Mouse (Mus musculus) adrenal gland, postnatal 25 days (tissue): ENCODE data around the gene Tiam2. TPM values are rescaled to one million over a fixed set of nuclear protein-coding genes. Genes with fewer than 3 reads are reported as not detected.

Source experiments
- DNase-seq: peaks from one replicate; pipeline ENCODE4 v3.0.0; 2021; ENCODE audit warnings: mixed read lengths
- total RNA-seq: library from RNA; stranded (reverse); gene quantifications from 2 replicates; pipeline ENCODE4 v1.2.3, GENCODE M21; 2021

The Tiam2 gene
- total RNA-seq, 1 experiment from 2014 or later: 45.6 TPM

DNA sequence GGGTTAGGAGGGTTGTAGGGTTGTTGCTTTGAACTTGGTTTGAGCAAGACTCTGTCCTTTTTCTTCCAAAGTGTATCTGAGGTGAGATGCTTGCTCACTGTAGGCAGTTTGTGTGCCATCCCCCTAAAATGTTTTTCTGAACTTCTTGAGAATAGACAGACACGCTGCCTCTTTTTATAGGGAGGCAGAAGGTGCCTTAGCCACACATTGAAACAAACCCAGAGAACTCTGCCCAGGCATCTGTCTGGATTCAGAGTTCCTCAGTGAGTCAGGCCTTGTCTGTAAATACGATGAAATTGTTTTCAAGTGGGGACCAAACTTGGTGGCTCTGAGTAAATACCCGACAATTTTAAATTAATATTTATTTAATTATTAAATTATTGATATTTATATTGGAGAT is 172.2 kb downstream of the Tiam2 start:
- DNase-seq: no peak

DNA sequence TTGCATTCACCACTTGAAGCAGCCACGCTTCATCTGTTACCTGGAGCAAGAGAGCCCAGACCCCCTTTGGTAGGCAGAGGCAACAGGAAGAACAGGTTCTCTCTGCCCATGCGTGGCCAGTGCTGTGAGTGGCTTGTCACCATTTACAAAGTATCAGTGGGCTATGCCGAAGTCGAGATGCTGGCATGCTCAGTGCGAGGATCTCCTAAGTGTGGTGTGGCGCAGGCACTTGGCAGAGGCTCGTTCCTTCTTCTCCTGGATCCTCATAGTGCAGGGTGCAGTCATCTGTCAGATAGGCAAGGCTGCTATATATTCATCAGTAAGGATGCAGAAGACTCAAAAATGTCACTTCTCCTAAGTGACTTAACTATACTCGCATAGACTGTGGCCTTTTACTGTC is 173.1 kb downstream of the Tiam2 start:
- no peak for DNase-seq

DNA sequence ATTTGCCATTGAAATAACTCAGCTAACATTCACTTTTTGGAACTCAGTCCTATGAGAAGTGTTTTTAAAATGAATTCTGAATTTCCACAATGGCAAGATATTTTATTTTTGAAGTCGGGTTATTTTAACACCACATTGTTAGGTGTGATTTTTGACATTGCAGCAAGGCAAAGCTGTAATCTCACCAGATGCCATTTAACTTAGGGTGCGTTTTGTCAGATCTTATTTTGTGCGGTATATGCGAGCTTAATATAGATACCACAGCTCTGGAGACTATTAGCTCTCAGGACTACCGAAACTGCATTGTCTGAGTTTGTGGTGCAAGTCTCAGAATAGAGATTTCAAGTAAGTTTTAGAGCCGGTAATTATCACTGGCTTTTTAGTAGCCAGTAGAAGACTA is 173.7 kb downstream of the Tiam2 start:
- no peak for DNase-seq

DNA sequence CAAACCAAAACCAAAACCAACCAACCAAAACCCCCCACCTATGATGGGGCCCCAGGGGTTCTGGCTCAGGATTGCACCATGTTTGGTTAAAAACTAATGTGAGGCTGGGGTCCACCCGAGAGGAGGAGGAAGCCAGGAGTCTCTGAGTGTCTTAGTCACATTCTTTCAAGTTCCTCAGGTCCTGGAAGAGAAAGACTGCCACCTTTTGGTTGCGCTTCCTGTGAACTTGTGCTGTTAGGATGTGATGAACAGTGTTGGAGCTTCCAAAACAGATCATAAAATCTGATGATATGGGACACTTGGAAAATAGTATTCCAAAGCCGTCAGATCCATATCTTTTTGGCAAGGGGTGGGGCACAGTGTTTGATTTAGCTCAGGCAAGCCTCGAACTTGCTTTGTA is 174.6 kb downstream of the Tiam2 start:
- DNase-seq: no peak

DNA sequence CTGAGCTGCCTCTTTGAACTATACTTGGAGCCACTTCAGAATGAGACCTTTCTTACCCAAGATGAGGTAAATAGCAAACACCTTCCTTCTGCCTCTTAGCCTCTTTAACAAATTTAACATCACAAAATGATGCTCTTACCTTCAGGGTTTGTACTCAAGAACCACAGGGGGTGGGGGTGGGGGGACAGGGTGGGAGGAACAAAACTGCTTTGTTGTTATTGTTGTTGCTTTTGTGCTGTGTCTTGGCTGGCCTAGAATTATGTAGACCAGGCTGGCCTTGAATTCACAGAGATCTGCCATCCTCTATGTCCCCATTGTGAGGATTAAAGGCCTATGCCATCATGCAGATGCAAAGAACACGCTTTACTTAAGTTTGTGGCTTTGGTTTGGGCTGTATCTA is 179.3 kb downstream of the Tiam2 start:
- DNase-seq: no peak

DNA sequence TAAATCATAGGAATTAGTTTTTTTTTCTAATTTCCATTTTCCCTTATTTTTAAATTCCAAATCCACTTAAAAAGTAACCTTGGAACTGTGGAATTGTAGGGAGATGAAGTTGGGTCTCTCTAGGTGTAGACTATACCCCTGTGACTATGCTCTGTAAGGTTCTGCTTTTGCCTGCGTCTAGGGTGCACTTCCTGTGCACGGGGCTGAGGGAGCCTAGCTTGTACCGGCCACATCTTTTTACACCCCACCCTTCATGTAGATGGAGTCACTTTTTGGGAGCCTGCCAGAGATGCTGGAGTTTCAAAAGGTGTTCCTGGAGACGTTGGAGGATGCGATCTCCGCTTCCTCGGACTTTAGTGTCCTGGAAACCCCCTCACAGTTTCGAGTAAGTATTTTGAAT is 180.1 kb downstream of the Tiam2 start:
- DNase-seq: no peak

DNA sequence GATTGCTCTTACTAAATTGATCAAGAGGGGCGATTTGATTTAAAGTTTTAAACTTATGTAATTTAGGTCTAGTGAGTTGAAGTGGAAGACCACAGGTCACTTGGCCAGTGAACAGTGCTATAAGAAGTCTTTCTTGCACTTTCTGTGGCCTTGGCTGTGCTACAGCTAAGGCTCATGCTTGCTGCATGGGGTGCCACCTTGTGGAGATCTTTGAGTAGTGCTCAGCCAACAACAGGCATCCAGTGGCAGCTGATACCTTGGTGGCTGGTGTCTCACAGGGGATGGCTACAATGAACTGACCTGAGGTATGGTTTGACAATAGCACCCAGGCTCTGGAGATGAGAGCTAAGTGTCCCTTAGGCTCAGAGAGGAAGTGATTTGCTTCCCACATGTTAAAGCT is 183.5 kb downstream of the Tiam2 start:
- peak; percentile 51 for DNase-seq

DNA sequence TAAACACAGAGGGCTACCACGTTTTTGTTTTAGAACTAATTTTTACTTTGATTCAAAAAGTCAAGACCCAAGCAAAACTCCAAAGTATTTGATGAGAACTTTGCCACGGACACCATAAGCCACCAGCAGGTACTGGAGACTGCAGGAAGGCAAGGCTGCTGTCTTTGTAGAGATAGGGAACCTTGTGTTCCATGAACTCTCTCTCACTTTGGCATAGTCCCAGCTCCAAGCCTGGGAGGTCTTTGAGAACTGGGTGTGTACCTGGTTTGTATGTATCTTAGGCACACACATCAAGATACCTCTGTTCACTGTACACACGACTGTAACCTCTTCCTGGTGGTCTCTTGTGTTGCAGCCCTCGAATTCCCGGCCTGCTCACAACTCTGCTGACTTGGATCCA is 187.9 kb downstream of the Tiam2 start:
- no peak for DNase-seq

DNA sequence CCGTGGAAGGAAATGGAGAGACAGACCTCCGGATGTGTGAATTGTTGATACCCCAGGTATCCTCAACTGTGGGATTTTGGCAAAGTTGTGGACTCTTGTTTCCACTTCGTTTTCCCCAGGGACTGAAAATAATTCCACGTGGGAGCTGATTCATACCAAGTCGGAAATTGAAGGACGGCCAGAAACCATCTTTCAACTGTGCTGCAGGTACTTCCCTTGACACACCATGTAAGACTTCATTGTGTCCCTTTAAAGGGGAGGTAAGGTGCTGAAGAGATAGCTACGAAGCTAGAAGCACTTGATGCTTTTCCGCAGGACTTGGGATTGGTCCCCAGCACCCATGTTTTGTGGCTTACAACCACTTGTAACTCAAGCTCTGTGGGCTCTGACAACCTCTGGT is 189.5 kb downstream of the Tiam2 start:
- DNase-seq: no peak

DNA sequence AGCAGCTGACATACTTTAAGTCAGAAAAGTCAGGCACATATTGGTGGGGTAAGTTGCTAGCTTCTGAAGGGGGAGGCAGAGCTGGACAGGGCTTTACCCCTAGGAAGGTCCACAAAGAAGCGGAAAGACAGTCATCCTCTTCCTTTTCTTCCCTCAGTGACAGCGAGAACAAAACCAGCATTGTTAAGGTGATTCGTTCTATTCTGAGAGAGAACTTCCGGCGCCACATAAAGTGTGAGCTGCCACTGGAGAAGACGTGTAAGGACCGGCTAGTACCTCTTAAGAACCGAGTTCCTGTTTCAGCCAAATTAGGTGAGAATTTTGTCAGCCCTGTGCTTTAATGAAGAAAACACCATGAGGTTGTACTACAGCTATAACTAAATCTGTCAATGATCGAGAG is 190.0 kb downstream of the Tiam2 start:
- no peak for DNase-seq

DNA sequence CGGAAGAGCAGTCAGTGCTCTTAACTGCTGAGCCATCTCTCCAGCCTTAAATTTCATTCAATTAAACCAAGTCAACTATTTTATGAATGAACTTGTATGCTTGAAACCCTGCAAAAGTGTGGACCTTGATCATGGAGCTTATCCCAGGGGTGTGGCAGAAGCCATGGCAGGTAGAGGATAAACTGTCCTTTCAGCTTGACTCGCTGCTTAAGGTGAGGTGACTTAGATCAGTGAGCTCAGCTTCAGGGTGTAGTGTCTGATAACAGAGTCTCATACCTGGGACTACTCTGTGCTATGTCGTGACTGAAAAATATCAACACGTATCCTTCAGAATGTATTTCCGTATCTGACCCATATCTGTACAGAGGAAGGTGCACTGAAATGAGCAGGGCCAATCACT is 194.0 kb downstream of the Tiam2 start:
- no peak for DNase-seq

DNA sequence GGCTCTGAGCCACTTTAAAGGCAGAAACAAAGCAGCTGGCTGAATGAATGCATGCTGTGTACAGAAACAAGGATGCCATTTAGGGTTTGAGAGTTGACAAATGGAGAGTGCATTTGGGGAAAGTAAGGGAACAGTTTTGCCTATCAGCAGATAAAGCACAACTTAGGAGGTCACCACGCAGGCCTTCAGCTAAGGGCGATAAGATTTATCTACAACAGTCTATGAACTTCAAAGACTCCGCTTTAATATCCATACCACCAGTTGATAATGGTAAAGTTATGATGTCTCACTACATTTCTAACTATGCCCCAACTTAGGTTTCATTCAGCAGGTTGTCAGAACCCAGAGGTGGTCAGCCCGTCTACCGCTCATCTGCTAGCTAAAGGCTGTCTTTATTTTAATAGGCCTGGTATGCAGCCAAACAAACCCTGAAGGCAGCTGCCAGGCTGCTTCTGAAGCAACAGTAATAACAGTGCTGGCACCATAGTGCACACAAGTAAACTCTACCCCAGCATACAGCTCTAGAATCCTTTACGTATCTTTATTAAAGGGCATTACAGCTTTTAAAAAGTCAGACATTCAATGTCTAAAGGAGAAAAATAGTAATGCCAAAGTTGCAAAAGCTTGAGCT is 201.6 kb downstream of the Tiam2 start:
- no peak for DNase-seq

DNA sequence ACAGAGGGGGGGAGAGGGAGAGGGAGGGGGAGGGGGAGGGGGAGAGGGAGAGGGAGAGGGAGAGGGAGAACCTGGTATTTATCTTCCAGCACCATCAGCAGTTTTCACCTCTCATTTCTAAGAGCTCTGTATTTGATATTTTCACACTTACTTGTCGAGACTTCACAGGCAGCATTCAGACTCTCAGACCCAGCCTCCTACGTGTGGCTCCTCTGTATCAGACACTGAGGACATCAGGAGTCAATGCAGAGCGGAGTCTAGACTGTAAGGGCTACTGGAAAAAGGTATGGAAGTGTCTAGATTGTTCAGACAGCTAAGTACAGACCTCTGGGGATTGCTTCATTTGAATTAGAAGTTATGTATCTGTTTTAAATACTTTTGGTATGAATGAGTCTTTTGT is 203.2 kb downstream of the Tiam2 start:
- DNase-seq: no peak

DNA sequence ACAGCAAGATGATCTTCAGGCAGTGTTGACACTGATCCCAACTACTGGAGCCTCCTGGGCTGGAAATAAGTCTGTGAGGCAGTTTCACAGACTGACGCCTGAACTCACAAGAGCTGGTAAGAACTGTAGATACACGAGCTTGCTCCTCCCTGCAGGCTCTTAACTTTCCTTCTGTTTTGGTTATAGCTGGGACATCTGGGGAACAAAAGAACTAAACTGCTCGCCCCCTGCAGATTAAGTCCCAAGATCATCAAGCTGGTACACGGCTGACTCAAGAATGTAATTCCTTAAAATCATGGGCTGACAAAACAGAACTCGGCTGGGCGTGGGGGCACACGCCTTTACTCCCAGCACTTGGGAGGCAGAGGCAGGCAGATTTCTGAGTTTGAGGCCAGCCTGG is 204.2 kb downstream of the Tiam2 start:
- DNase-seq: no peak

DNA sequence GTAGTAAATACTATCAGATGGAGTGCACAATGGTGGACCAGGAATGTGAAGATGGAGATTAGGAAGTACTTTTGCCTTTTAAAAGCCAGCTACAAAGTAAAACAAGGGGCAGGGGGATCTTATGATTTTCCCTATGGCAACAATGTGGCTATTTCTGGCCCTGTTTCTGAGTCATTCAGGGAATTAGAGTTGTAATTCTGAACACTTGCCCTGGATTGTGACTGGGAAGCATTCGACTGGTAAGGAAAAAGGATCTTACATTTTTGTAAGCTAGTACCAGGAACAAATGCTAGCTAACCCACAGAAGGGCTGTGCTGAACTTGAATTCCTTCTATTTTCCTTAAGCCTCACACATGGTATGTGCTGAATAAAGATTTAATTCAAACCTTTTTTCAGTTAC is 205.3 kb downstream of the Tiam2 start:
- DNase-seq: no peak

DNA sequence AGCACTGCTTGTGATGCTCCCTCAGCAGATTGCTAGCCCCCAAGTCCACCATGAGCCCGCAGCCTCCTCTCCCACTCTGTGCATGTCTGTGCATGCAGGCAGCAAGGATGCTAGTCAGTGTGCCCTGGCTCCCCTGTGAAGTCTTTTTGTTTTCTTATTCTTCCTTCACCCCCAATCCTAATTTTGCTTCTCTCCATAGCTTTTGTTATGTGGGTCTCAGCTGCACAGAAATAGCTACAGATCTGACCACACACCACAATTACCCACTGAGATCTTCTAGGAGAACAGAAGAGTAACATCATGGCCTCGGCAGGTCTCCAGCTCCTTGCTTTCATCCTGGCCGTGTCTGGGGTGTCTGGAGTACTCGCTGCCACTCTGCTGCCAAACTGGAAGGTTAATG is 205.9 kb downstream of the Tiam2 start, which contains the start of gene Cldn20:
TSS of gene Cldn20 (plus strand) at position 301 of the 400 bp plus-strand sequence.
- no peak for DNase-seq

DNA sequence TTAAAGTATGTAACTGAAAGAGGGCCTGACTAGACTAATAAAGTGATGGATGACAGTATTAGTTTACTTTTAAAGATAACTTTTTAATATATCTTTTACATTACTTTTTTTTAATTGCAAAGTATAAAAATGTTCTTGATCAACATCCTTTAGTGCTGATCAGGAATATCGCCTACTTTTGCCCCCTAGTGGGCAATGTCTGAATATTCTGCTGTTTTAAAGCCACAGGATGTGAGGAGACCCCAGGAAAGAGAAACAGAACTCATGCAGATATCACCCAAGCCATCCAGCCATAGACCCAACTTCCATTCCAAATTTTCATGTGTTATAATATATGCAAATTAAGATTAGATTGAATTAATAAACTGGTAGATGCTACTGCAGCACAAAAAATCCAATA is 207.1 kb downstream of the Tiam2 start:
- DNase-seq: no peak

DNA sequence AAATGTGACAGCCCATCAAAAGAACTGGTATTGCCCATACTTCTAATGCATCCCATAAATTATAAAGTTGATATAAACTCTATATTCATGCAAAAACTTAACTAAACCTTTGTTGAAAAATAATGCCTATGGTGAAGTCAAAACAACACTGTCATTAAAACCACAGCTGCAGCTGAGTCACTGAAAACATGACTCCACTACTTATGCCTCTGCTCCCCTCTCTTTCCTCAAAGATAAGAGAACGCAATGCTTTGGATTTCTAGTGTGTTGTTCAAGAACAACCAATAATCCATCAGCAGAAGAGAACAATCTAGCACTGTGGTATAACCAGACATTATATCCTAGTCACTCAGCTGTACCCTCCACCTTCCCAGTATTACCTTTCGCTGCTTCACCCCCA is 213.9 kb downstream of the Tiam2 start:
- DNase-seq: no peak

DNA sequence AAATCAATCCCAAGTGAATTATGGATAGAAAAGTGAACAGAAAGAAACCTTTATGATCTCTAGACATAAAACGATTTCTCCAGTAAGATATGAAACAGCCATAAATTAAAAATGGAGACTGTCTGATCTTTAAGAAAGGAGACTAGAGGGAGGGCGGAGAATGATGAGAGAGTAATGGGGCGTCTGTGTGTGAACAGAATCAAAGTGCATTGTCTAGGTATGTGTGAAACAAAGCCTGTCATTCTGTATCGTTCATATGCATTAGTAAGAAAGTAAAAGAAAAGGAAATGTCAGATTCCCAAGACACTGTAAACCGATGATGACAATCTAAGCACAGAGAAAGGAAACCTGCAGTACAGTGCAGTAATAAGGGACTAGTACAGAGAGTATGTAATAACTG is 214.7 kb downstream of the Tiam2 start:
- DNase-seq: no peak

DNA sequence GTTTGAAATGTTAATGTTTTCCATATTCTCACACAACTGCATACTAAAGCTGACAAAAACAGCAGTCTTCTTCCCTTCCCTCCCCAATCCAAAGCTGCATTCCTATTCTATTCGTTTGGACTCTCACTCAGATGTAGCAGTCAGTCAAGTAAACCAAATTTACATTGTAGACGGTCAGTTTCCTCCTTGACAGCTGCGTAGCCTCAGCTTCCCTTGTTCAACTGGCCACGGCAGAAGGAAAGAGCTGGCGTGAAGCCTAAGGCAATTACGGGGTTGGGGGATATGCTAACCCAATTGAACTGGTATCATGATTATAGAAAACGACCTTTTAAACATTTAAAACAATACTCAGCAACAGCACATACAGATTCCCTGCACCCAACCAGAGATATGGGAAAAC is 221.4 kb downstream of the Tiam2 start:
- DNase-seq: no peak

DNA sequence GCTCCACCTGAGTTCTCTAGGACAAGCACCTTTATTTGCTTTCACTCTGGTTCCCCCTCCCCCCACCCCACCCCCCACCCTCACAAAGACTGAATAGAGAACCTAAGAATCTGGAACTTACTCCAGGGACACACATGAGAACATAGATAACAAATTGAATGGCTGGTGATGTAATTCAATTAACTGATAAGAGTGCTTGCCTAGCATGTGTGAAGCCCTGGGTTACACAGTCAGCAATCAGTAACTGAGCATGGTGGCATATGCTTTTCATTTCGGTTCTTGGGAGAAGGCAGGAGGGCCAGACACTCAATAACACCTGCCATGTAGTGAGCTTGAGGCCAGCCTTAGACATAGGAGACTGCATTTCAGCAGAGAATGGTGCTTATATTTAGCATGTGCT is 229.9 kb downstream of the Tiam2 start:
- no peak for DNase-seq

DNA sequence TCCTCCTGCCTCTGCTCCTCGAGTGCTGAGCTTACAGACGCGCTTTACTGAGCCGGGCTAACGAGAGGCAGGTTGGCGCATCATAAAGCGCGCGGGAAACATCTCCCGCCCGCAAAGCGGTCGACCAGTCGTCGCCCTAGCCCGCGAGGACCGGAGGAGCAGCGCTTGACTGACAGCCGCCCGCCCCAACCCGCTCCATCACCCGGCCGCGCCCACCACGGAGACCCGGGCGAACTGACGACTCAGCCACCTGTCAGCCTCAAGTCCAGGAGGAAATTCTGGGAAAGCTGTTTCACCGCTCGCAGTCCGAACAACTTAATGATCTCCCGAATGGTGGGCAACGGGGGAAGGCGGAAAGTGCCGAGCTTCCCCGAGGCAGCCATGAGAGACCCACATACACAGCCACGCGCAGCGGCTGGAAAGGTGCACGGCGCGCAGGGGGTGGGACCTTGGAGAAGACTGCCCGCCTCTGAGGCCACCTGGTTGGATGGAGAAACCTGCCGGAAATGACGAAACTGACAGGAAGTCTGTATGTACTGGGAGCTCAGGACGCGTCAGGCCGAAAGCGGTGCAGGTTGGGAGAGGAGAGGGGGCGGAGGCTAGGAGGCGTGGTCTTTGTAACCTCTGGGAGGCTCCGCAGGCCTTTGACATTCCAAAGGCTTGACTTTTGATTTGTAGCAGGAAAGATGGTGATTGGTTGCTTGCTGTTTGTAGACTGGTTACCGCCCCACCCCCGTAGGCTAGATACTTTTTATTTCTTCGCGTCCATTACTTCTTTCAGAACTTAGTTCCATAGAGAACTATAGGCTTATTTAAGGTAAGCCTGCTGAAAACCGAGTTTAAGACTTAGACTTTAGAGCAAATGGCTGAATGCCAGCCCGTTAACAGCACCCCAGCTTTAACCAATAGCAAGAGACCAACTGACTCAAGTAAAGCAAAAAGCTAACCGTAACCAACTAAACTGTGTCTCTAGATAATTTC is 231.2 kb downstream of the Tiam2 start, which contains the start of gene Tfb1m:
TSS of gene Tfb1m (minus strand) at position 451 of the 981 bp plus-strand sequence.
- DNase-seq: peak; percentile 93

DNA sequence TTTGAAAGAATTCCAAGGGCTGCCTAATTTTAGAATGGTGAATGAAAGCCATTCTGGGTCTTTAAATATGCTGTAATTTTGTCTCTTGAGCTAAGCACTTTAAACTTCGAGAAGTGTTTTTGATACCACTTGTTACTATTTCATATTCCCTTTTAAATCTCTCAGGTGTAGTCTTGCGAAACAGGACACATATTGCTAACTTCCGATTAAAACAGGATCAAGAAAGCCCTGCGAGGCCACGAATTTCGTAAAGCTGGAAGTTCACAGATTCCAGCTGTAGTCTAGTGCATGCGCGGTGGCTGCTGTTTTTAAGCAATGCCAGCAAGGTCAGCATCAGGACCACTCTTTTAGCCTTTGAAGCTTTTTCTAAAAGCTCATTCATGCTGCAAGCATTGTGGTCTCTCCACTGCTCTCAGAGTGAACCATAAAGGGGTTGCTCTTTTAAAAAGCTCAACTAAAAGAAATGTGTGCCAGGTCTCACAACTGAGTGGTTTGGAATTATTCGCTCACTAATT is 232.0 kb downstream of the Tiam2 start:
- DNase-seq: peak; percentile 14
